In the genomic region with DNA sequence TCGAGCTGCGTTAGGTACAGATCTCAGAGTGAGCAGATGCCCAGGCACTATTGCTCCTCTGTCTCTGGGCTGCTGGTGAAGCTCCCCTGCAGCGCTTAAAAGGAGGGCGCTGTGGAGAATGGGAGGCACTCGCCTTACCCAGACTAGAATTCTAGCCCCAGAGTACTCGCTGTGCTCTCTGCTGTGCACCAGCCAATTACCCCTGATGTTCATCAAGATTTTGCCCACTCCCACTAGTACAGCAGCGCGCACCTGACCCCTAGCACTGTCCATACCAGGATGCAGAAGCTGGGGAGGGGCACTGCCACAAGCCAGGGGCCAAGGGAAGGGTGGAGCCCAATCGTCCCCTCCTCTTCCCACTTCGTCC, we compare ENCODE assay signal across 8 mouse cellular contexts. TPM values are rescaled to one million over a fixed set of nuclear protein-coding genes. Genes with fewer than 3 reads are reported as not detected.
A peak's percentile ranks its signal among the peaks of the same experiment; 100 is the strongest.
DNase-seq lines count a peak whose midpoint lies in the region; ATAC-seq and TF ChIP-seq lines count a peak whose summit lies in the region.

No protein-coding gene starts in this region.

- H3K27ac ChIP-seq in kidney, postnatal 0 days, result no peak overlapping the region
- H3K27ac ChIP-seq in embryonic facial prominence, embryonic 14.5 days (replicated peaks; ENCODE audit: low read depth, low read length), result no peak overlapping the region
- H3K27ac ChIP-seq in hindbrain, embryonic 14.5 days, result no peak overlapping the region
- H3K27ac ChIP-seq in midbrain, embryonic 16.5 days (ENCODE audit: low read length), result no peak overlapping the region

- no peak overlapping the region for H3K4me3 ChIP-seq in kidney, postnatal 0 days (replicated peaks; ENCODE audit: low read depth, low read length)
- H3K4me3 ChIP-seq in embryonic facial prominence, embryonic 14.5 days (ENCODE audit: low read depth, low read length), result no peak overlapping the region
- peak overlapping the region; percentile 12; the same call in 1 of the 2 replicates for H3K4me3 ChIP-seq in hindbrain, embryonic 14.5 days (replicated peaks; ENCODE audit: low read length)
- peak overlapping the region; percentile 20; the same call in 1 of the 2 replicates for H3K4me3 ChIP-seq in midbrain, embryonic 16.5 days (ENCODE audit: low read depth, low read length)

- H3K4me1 ChIP-seq in kidney, postnatal 0 days (replicated peaks; ENCODE audit: insufficient read depth, low read length), result no peaks in the 10 kb centered on the region
- no peaks in the 10 kb centered on the region for H3K4me1 ChIP-seq in embryonic facial prominence, embryonic 14.5 days (ENCODE audit: control insufficient read depth, insufficient read depth, low read length)
- H3K4me1 ChIP-seq in hindbrain, embryonic 14.5 days (replicated peaks; ENCODE audit: control insufficient read depth, insufficient read depth, low read length), result 0 out of 2 replicates have a peak, but pooled peaks cover 4% of the 10 kb centered on the region
- H3K4me1 ChIP-seq in midbrain, embryonic 16.5 days (ENCODE audit: control insufficient read depth, insufficient read depth, low read length), result peaks cover 5% of the 10 kb centered on the region

- H3K36me3 ChIP-seq in kidney, postnatal 0 days (ENCODE audit: insufficient read depth, low read length), result no peaks in the 10 kb centered on the region
- no peaks in the 10 kb centered on the region for H3K36me3 ChIP-seq in embryonic facial prominence, embryonic 14.5 days (ENCODE audit: control insufficient read depth, insufficient read depth, low read length)
- no peaks in the 10 kb centered on the region for H3K36me3 ChIP-seq in hindbrain, embryonic 14.5 days (replicated peaks; ENCODE audit: control insufficient read depth, insufficient read depth)
- H3K36me3 ChIP-seq in midbrain, embryonic 16.5 days (ENCODE audit: control insufficient read depth, insufficient read depth, low read length), result no peaks in the 10 kb centered on the region

- H3K9me3 ChIP-seq in kidney, postnatal 0 days (replicated peaks; ENCODE audit: low read length), result no peaks in the 10 kb centered on the region
- no peaks in the 10 kb centered on the region for H3K9me3 ChIP-seq in embryonic facial prominence, embryonic 14.5 days (ENCODE audit: control insufficient read depth, low read length)
- no peaks in the 10 kb centered on the region for H3K9me3 ChIP-seq in hindbrain, embryonic 14.5 days (ENCODE audit: control insufficient read depth, low read length)
- no peaks in the 10 kb centered on the region for H3K9me3 ChIP-seq in midbrain, embryonic 16.5 days (replicated peaks; ENCODE audit: control insufficient read depth, low read length, poor library complexity, severe bottlenecking)

- DNase-seq in kidney, postnatal 0 days (ENCODE audit: low spot score), result no peak
- DNase-seq in kidney, postnatal 14 days, result no peak
- no peak for DNase-seq in embryonic facial prominence, embryonic 14.5 days (ENCODE audit: low spot score)
- DNase-seq in hindbrain, embryonic 14.5 days (ENCODE audit: low spot score), result no peak
- DNase-seq in urinary bladder, adult 2 months (ENCODE audit: low spot score), result no peak
- DNase-seq in kidney, postnatal 4 days, result no peak
- DNase-seq in urinary bladder, postnatal 4 days (ENCODE audit: low spot score in 2 of 2), result no peak

- TF ChIP-seq CTCF in kidney, postnatal 0 days (IDR thresholded peaks at IDR 0.05; ENCODE audit: low read depth), result no peak

- no peaks in the 10 kb centered on the region; the same call in 1 of the 2 replicates for H3K27me3 ChIP-seq in kidney, postnatal 0 days (ENCODE audit: insufficient read depth, low read length)
- H3K27me3 ChIP-seq in embryonic facial prominence, embryonic 14.5 days (replicated peaks; ENCODE audit: control insufficient read depth, insufficient read depth, low read length), result 0 out of 2 replicates have a peak, but pooled peaks cover 7% of the 10 kb centered on the region
- H3K27me3 ChIP-seq in hindbrain, embryonic 14.5 days (ENCODE audit: control insufficient read depth, insufficient read depth, low read length), result no peaks in the 10 kb centered on the region
- no peaks in the 10 kb centered on the region; the same call in 1 of the 2 replicates for H3K27me3 ChIP-seq in midbrain, embryonic 16.5 days (ENCODE audit: control insufficient read depth, insufficient read depth, low read depth, low read length)

- WGBS in kidney, postnatal 0 days, result 11% methylated on average over 10 of the region's 10 CpGs
- 0% methylated on average over 7 of the region's 10 CpGs for WGBS in embryonic facial prominence, embryonic 14.5 days
- 6% methylated on average over 8 of the region's 10 CpGs for WGBS in hindbrain, embryonic 14.5 days
- WGBS in midbrain, embryonic 16.5 days, result 1% methylated on average over 8 of the region's 10 CpGs

- H3K4me2 ChIP-seq in kidney, postnatal 0 days (ENCODE audit: low read length), result peak overlapping the region; percentile 34; the same call in 1 of the 2 replicates
- H3K4me2 ChIP-seq in embryonic facial prominence, embryonic 14.5 days (ENCODE audit: low read depth, low read length), result peak overlapping the region; percentile 24; the same call in 1 of the 2 replicates
- peak overlapping the region; percentile 54 for H3K4me2 ChIP-seq in hindbrain, embryonic 14.5 days (replicated peaks)
- H3K4me2 ChIP-seq in midbrain, embryonic 16.5 days (ENCODE audit: low read length), result peak overlapping the region; percentile 61

- no peak; the same call in 1 of the 2 replicates for ATAC-seq in kidney, postnatal 0 days (replicated peaks; ENCODE audit: low FRiP score, low read depth)
- ATAC-seq in embryonic facial prominence, embryonic 14.5 days (ENCODE audit: low read depth), result peak; percentile 55; the same call in 1 of the 2 replicates
- ATAC-seq in hindbrain, embryonic 14.5 days (ENCODE audit: low FRiP score), result peak; percentile 60
- peak; percentile 73 for ATAC-seq in midbrain, embryonic 16.5 days

- H3K9ac ChIP-seq in kidney, postnatal 0 days (ENCODE audit: low read depth, low read length), result no peak overlapping the region
- no peak overlapping the region; the same call in 1 of the 2 replicates for H3K9ac ChIP-seq in embryonic facial prominence, embryonic 14.5 days (ENCODE audit: low read depth, low read length)
- H3K9ac ChIP-seq in hindbrain, embryonic 14.5 days, result peak overlapping the region; percentile 41; the same call in 1 of the 2 replicates
- peak overlapping the region; percentile 53 for H3K9ac ChIP-seq in midbrain, embryonic 16.5 days (ENCODE audit: low read depth, low read length)

RNA-seq across cellular contexts. Expression of a gene that starts 10.3 kb away (rescaled TPM):
- polyA plus RNA-seq in kidney, postnatal 0 days (2015; fragmentation: Nextera tagmentation; extraction: Ambion mirVana), result 62.8 and 64.3 TPM in 2 replicates
- 65.8 and 68.4 TPM in 2 replicates for polyA plus RNA-seq in embryonic facial prominence, embryonic 14.5 days (2014; fragmentation: Nextera tagmentation; extraction: Ambion mirVana)
- polyA plus RNA-seq in hindbrain, embryonic 14.5 days (2014; fragmentation: Nextera tagmentation; extraction: Ambion mirVana), result 46.4 and 50.2 TPM in 2 replicates
- 47.5 and 50.3 TPM in 2 replicates for polyA plus RNA-seq in midbrain, embryonic 16.5 days (2015; fragmentation: Nextera tagmentation; extraction: Ambion mirVana)
- 91.8 and 102 TPM in 2 replicates for polyA plus RNA-seq in urinary bladder, adult 2 months (2012; rRNA removed)

RNA-seq across cellular contexts. Expression of a gene that starts 24.4 kb away (rescaled TPM):
- 2.3 and 2.5 TPM in 2 replicates for polyA plus RNA-seq in kidney, postnatal 0 days (2015; fragmentation: Nextera tagmentation; extraction: Ambion mirVana)
- polyA plus RNA-seq in embryonic facial prominence, embryonic 14.5 days (2014; fragmentation: Nextera tagmentation; extraction: Ambion mirVana), result 7.1 and 11.1 TPM in 2 replicates
- polyA plus RNA-seq in hindbrain, embryonic 14.5 days (2014; fragmentation: Nextera tagmentation; extraction: Ambion mirVana), result 133 and 142 TPM in 2 replicates
- 113 and 128 TPM in 2 replicates for polyA plus RNA-seq in midbrain, embryonic 16.5 days (2015; fragmentation: Nextera tagmentation; extraction: Ambion mirVana)
- 4.1 and 5.0 TPM in 2 replicates for polyA plus RNA-seq in urinary bladder, adult 2 months (2012; rRNA removed)

RNA-seq across cellular contexts. Expression of a gene that starts 49.3 kb away (rescaled TPM):
- not detected in 2 replicates for polyA plus RNA-seq in kidney, postnatal 0 days (2015; fragmentation: Nextera tagmentation; extraction: Ambion mirVana)
- 0.28 TPM in 1 of 2 replicates, not detected in the other for polyA plus RNA-seq in embryonic facial prominence, embryonic 14.5 days (2014; fragmentation: Nextera tagmentation; extraction: Ambion mirVana)
- not detected in 2 replicates for polyA plus RNA-seq in hindbrain, embryonic 14.5 days (2014; fragmentation: Nextera tagmentation; extraction: Ambion mirVana)
- 0.30 TPM in 1 of 2 replicates, not detected in the other for polyA plus RNA-seq in midbrain, embryonic 16.5 days (2015; fragmentation: Nextera tagmentation; extraction: Ambion mirVana)
- not detected in 2 replicates for polyA plus RNA-seq in urinary bladder, adult 2 months (2012; rRNA removed)

Comparison
In these comparisons a context has a peak if more than half of its experiments do, and no peak if none do; other contexts are left out.
1. H3K4me3 ChIP-seq: peak in hindbrain, embryonic 14.5 days (single experiment) and midbrain, embryonic 16.5 days (single experiment); none in kidney, postnatal 0 days (single experiment) and embryonic facial prominence, embryonic 14.5 days (single experiment).
2. H3K9ac ChIP-seq: peak in hindbrain, embryonic 14.5 days (single experiment) and midbrain, embryonic 16.5 days (single experiment); none in kidney, postnatal 0 days (single experiment) and embryonic facial prominence, embryonic 14.5 days (single experiment).
3. Peak in every context shown above with its lines, with median percentiles within 50 percentile points of each other: H3K4me2 ChIP-seq.